Mouse (Mus musculus) stomach, postnatal 0 days (tissue): ENCODE results near the gene Trpv6. TPM values are rescaled to one million over a fixed set of nuclear protein-coding genes. Genes with fewer than 3 reads are reported as not detected.

Experiments
- ATAC-seq: fragments of 200-750 bp; cut with Nextera tagmentation; 2 replicates; pipeline ENCODE4 v1.8.0; 2017; ENCODE audit not compliant: low FRiP score, low TSS enrichment
- DNase-seq: peaks from one replicate; pipeline ENCODE4 v3.0.0-alpha.2; 2016; ENCODE audit warnings: low spot score
- H3K27ac ChIP-seq: fragments of 300-500 bp; sonication (generic); replicated peaks from 2 replicates; pipeline ENCODE4 v1.5.1; 2014; ENCODE audit warnings: mild to moderate bottlenecking, control low read depth
- H3K27me3 ChIP-seq: fragments of 300-500 bp; sonication (generic); 2 replicates; pipeline ENCODE4 v1.6.1; 2014; ENCODE audit warnings: low read length; ENCODE audit not compliant: control insufficient read depth, insufficient read depth
- H3K36me3 ChIP-seq: fragments of 300-500 bp; sonication (generic); 2 replicates; pipeline ENCODE4 v1.6.1; 2014; ENCODE audit warnings: low read length, mixed read lengths; ENCODE audit not compliant: control insufficient read depth, insufficient read depth
- H3K4me1 ChIP-seq: fragments of 300-500 bp; sonication (generic); replicated peaks from 2 replicates; pipeline ENCODE4 v1.6.1; 2014; ENCODE audit warnings: antibody characterized with exemption; ENCODE audit not compliant: control insufficient read depth, insufficient read depth
- H3K4me2 ChIP-seq: fragments of 300-500 bp; sonication (generic); replicated peaks from 2 replicates; pipeline ENCODE4 v1.6.1; 2014; ENCODE audit warnings: low read depth, mild to moderate bottlenecking, control low read depth, moderate library complexity
- H3K4me3 ChIP-seq: fragments of 300-500 bp; sonication (generic); 2 replicates; pipeline ENCODE4 v1.5.1; 2014; ENCODE audit warnings: low read depth, low read length, control low read depth
- H3K9ac ChIP-seq: fragments of 300-500 bp; sonication (generic); 2 replicates; pipeline ENCODE4 v1.6.1; 2014; ENCODE audit warnings: mild to moderate bottlenecking, low read length, control low read depth, mixed read lengths
- H3K9me3 ChIP-seq: fragments of 300-500 bp; sonication (generic); 2 replicates; pipeline ENCODE4 v1.6.1; 2016; ENCODE audit warnings: low read length; ENCODE audit not compliant: control insufficient read depth
- CTCF ChIP-seq: IDR thresholded peaks from 2 replicates; pipeline ENCODE4 v1.5.1; 2016; ENCODE audit warnings: antibody characterized with exemption, low read depth, mild to moderate bottlenecking, moderate library complexity
- EP300 ChIP-seq: optimal IDR thresholded peaks from 2 replicates; pipeline ENCODE3; 2016; ENCODE audit warnings: antibody characterized with exemption
- WGBS: fragments of 180-500 bp; shearing (Covaris S2); extraction: QIAGEN DNeasy Blood & Tissue Kit; methylation state at CpG from one replicate; pipeline ENCODE4 v1.1.7; 2014; 5-methylcytosine and 5-hydroxymethylcytosine counted together
- polyA plus RNA-seq: library from polyadenylated mRNA; unstranded; fragments of >200 nt; fragmentation: Nextera tagmentation; extraction: Ambion mirVana; gene quantifications from 2 replicates; pipeline ENCODE4 v1.2.1, GENCODE M21; 2015

Trpv6 gene
- polyA plus RNA-seq = 7.1 and 8.4 TPM in 2 replicates

DNA sequence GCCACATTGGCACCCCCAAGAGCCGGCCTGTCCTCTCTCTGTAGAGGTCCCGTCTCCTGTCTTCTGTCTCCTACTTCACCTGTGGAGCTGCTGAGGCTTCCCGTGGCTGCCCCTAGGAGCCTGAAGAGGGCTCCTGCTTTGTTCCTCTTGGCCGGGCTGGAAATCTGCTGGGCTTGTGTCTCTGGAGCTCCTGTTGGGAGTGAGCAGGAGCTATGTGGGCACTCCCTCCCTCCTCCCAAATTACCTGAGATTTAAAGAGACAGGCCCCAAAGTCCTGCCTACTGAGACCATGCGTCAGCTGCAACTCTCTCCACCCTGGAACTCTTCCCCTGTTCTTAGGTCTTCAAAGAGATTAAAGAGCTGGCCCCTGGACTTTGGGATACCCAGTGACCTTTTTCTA is at the start of gene Trpv6:
Gene Trpv6, minus strand, starts transcription at position 228 of the 400 bp plus-strand sequence.
- DNase-seq (peak; percentile 42), ATAC-seq (peak; percentile 35; the same call in 1 of the 2 replicates)
- Histone ChIP-seq H3K4me3 (peak within 1 kb of the TSS; percentile 37), H3K9ac (peak within 1 kb of the TSS; percentile 51), H3K27me3 (no peaks in the 10 kb centered on the region), H3K27ac (0 out of 2 replicates have a peak within 1 kb of the TSS, but pooled peaks have one; percentile 18), H3K4me2 (peak within 1 kb of the TSS; percentile 50), H3K4me1 (no peaks in the 10 kb centered on the region), H3K9me3 (no peaks in the 10 kb centered on the region), H3K36me3 (no peaks in the 10 kb centered on the region)
- 11% methylated on average over 5 of the region's 5 CpGs for WGBS
- TF ChIP-seq EP300 (no peak), CTCF (no peak)

DNA sequence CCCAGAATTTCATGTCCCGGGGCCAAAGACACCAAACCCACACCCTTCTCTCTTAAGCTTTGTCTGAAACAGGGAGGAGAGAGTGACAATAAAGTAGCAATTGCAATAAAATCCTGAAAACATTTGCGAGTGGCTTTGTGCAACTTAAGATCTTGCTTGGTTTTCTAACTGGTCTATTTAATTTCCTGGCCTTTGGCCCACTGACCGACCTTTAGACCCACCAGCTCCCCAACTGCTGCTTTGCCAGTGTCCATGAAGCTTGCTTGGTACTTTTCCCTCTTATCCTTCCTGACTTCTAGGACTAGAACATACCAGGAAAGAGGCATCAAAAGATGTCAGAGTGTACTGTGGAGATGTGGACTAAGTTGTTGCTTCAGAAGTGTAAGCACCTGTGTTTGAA is 49.4 kb upstream of the Trpv6 start:
- no peaks in the 10 kb centered on the region for H3K36me3 ChIP-seq
- no peaks in the 10 kb centered on the region for H3K4me1 ChIP-seq
- no peaks in the 10 kb centered on the region for H3K9me3 ChIP-seq
- WGBS = 80% methylated on average over 3 of the region's 3 CpGs
- TF ChIP-seq CTCF (no peak), EP300 (no peak)
- DNase-seq (no peak), ATAC-seq (no peak)
- H3K4me3 ChIP-seq = no peak overlapping the region
- H3K4me2 ChIP-seq = no peak overlapping the region
- no peak overlapping the region for H3K27ac ChIP-seq
- no peaks in the 10 kb centered on the region for H3K27me3 ChIP-seq
- no peak overlapping the region for H3K9ac ChIP-seq

DNA sequence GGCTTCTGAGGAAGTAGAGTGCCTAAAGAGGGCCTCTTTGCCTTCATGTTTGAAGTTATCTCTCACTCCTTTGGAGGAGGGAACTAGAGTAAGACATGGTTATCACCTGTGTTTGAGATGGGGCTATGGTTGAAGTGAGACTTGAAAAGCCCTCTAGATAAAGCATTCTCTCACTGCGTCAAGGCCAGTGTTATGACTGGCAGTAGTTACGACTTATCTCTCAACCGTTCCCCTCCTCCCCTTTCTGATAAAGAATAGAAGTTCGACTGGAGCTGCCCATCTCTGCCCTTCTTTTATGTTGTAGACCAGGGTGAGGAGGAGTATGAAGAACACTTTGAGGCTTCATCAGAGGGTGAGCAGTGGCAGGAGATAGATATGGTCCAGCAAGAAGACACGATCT is 48.7 kb upstream of the Trpv6 start:
- ATAC-seq (no peak), DNase-seq (no peak)
- no peak for TF ChIP-seq EP300
- TF ChIP-seq CTCF = no peak
- Histone ChIP-seq H3K9ac (no peak overlapping the region), H3K36me3 (no peaks in the 10 kb centered on the region), H3K27ac (no peak overlapping the region), H3K4me3 (no peak overlapping the region), H3K4me1 (no peaks in the 10 kb centered on the region), H3K4me2 (no peak overlapping the region), H3K9me3 (no peaks in the 10 kb centered on the region), H3K27me3 (no peaks in the 10 kb centered on the region)
- WGBS = 68% methylated on average over 5 of the region's 5 CpGs

GRCm38 (mm10) chr6:41684131-41684530 is 47.9 kb upstream of the Trpv6 start, which contains the start of gene Llcfc1:
TSS of gene Llcfc1 (plus strand) at chr6:41684431.
- TF ChIP-seq EP300 = no peak
- TF ChIP-seq CTCF = no peak
- no peak within 1 kb of the TSS for H3K9ac ChIP-seq
- DNase-seq (no peak), ATAC-seq (no peak)
- H3K36me3 ChIP-seq = no peaks in the 10 kb centered on the region
- no peaks in the 10 kb centered on the region for H3K4me1 ChIP-seq
- no peak within 1 kb of the TSS for H3K4me3 ChIP-seq
- no peaks in the 10 kb centered on the region for H3K27me3 ChIP-seq
- H3K9me3 ChIP-seq = no peaks in the 10 kb centered on the region
- H3K27ac ChIP-seq = no peak within 1 kb of the TSS
- 76% methylated on average over 2 of the region's 2 CpGs for WGBS
- no peak within 1 kb of the TSS for H3K4me2 ChIP-seq

DNA sequence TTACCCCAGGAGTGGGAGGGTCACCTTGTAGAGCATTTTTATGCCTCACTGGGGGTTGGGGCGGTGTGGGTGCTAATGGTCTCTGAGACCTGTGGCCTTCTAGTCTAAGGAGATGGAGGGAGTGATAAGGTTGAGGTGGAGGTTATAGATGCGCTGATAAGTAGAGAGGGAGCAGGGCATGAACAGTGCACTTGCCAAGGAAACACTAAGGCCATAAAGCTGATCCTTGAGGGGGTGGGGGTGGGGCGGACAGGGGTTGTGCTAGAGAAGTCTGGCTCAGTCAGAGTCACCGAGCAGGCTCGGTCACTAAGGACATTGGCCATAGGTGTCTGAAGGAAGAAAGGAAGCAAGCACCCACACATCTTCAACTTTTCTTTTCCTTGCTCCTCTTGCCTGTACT is 45.5 kb upstream of the Trpv6 start:
- no peak overlapping the region for H3K27ac ChIP-seq
- no peak for ATAC-seq
- 71% methylated on average over 5 of the region's 5 CpGs for WGBS

DNA sequence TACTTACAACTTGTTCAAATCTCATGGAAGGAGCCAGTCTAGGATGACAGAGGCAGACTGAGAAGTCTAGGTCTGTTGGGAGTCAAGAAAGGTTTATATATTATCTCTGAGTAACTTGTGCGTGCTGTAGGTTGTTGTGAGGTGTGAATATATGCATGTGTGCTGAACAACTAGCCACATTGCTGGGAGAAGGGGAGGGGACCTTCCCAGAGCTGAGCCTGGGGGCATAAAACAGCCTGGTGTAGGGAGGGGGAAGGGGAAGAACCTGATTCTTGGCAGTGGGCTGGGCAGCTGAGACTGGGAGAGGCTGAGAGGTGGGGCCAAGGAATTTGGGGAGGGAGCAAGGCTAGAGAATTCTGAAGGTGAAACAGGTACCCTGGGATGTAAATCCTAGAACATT is 44.5 kb upstream of the Trpv6 start, which contains the start of gene Trpv5:
Gene Trpv5, minus strand, starts transcription at position 101 of the 400 bp plus-strand sequence.
- Histone ChIP-seq H3K27ac (no peak within 1 kb of the TSS), H3K9ac (no peak within 1 kb of the TSS), H3K4me1 (no peaks in the 10 kb centered on the region), H3K27me3 (no peaks in the 10 kb centered on the region), H3K4me2 (no peak within 1 kb of the TSS), H3K9me3 (no peaks in the 10 kb centered on the region), H3K36me3 (no peaks in the 10 kb centered on the region), H3K4me3 (no peak within 1 kb of the TSS)
- no peak for ATAC-seq
- no peak for DNase-seq
- 59% methylated on average over 1 of the region's 1 CpGs for WGBS
- TF ChIP-seq EP300 = no peak

More for the DNA sequence above, 45.5 kb upstream of the Trpv6 start:
- H3K4me3 ChIP-seq = no peak overlapping the region
- H3K9ac ChIP-seq = no peak overlapping the region
- TF ChIP-seq EP300 (no peak), CTCF (no peak)
- no peaks in the 10 kb centered on the region for H3K36me3 ChIP-seq
- H3K4me1 ChIP-seq = no peaks in the 10 kb centered on the region
- no peaks in the 10 kb centered on the region for H3K27me3 ChIP-seq
- no peak overlapping the region for H3K4me2 ChIP-seq
- no peak for DNase-seq
- H3K9me3 ChIP-seq = no peaks in the 10 kb centered on the region
